Mouse (Mus musculus) frontal cortex, postnatal 25 days (tissue): ENCODE results near the gene Galnt15.

Experiments used
- DNase-seq, 2 experiments: peaks; one replicate each; pipeline ENCODE4 v3.0.0; 2022; ENCODE audit warnings: low spot score in 2 of 2

Galnt15 gene

GRCm38 (mm10) chr14:32028681-32029091 lies at the start of gene Galnt15:
Gene Galnt15, plus strand, starts transcription at chr14:32028989.
- DNase-seq = no peak

GRCm38 (mm10) chr14:31994021-31994420 lies 34.8 kb upstream of the Galnt15 start:
- no peak for DNase-seq

GRCm38 (mm10) chr14:32000941-32001340 lies 27.8 kb upstream of the Galnt15 start:
- DNase-seq = no peak

DNA sequence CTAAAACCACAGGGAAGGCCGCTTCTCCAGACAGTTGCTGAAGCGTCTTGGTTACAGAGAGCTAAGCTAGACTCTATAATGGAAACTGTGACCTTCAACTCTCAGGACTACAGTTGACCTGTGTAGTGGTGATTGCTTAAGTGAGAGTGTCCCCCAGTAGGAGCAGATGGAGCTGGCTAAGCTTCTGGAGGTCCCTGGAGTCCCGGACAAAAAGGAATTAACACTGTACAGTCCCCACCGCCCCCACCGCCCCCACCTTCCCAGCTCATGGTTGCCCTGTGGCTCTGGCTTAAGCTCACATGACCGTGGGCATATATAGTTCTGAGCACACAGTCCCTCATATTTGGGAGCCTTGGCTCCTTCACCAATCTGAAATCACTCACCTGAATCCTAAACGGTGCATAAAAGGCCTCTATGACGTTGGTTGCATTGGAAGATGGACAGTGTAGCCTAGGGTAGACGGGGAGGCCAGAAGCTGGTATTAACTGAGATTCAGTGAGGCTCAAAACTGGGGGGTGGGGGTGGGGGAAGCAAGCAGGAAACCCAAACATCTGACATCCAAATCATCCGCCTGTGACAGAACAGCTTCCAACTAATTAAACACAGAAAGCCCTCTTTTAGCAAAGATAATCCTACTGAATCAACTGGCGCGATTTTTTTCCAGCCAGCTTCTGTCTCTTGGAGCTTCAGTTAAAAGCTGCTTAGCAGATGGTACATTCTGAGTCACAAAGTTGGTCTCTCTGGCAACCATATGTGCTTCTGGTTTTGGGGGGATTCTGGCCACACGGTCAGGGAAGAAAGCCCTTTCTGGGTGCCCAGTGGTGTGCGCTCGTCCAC lies 26.1 kb upstream of the Galnt15 start:
- DNase-seq = peak in 1 of 2 experiments; percentile 17

GRCm38 (mm10) chr14:32003904-32004596 lies 24.7 kb upstream of the Galnt15 start:
- DNase-seq = peak in 1 of 2 experiments; percentile 11

DNA sequence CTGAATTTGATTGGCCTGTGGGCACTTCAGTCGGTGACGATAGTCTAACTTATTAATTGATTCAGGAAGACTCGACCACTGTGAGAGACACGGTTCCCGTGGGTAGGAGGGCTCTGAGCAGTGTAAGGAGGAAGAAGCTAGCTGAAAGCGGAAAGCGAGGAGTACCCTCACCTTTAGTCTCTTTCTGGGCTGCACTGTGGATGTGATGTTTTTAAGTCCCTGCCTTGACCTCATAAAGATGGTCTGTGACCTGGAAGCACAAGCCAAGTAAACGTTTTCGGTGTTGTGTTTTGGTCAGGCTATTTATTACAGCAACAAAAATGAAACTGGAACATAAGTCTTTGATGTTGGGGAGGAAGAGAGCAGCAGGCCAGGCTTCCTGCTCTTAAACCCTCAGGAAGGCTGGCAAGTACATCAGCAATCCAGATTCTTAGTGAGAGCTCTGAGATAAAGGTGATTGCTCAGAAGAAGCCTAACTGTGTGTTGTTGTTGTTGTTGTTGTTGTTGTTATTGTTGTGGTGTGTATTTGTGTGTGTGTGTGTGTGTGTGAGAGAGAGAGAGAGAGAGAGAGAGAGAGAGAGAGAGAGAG lies 23.0 kb upstream of the Galnt15 start:
- no peak for DNase-seq

DNA sequence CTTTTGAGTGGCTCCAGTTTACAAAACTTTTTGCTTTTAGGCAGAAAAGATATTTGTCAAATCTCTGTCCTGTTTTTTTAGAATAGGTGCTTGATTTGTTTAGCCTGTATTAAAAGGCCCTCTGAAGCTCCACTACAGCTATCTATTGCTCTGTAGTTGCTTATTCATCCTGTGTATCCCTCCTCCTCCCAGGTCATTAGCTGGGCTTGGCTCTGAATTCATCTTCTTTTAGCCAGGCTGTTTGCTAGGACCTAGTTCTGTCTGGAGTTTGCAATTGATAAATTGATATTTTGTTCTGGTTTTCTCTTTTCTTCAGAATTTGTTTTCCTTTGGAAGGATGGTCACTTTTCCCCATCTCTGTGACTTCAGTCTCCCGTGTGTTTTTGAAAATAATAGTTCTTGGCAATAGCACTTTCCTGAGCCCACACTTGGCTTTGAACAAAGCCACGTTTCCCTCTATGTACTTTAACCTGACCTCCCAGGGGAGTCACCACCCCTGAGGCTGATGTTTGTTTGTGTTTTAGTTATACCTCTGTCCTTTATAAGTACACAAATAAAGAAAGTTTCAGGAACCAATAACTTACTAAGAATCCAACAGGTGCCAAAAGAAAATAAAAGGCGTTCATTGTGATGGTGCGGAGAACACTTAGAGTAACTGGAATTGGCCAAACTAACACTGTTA lies 21.0 kb upstream of the Galnt15 start:
- DNase-seq = no peak

DNA sequence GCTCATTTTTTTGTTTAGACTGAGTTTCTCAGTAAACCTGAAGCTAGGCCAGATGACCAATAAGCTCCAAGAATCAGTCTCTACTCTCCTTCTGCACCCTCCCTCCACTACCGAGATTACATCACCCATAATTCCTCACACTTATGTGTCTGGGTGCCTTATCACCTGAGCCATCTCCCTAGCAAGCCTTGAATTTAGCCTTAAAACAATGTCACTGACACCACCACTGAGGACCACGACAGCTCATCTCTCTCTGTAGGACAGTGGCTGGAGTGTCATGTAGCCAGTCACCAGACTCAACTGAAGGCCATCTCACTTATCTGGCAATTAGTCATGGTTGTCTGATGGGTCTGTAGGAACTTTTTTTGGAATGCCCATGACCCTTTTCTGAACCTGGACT lies 19.1 kb upstream of the Galnt15 start:
- no peak for DNase-seq

DNA sequence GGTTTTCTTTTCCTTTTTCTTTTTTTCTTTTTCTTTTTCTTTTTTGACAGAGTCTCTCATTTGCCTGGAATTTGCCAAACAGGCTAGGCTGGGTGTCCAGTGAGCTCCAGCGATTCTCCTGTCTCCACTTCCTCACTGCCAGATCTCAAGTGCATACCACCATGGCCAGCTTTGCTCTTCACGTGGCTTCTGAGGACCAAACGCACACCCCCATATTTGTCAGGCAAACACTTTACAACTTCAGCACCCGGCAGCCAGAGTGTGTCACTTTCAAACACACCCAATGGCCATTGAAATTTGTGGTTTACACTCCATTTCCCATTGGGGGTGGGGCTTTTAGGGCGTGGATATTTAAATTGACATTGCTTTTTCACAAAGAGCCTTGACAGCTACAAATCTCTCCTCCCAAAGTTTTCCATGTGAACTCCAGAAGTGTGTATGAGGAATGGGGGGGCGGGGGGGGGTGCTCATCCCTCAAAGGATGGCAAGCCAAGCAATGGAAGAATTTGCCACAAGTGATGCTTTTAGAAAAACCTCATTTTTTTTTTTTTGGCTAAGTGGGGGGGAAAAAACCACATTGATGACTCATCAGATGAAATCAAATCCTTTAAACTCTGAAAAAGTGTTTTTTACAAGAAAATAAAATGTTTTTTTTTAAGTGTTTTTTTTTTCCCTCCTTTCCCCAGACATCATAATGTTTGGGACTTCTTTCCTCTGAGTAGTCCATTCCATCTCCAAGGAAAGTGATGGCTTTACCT lies 17.1 kb upstream of the Galnt15 start:
- no peak for DNase-seq

- DNase-seq = no peak
Measured at GRCm38 (mm10) chr14:32015131-32015770, 13.5 kb upstream of the Galnt15 start.

DNA sequence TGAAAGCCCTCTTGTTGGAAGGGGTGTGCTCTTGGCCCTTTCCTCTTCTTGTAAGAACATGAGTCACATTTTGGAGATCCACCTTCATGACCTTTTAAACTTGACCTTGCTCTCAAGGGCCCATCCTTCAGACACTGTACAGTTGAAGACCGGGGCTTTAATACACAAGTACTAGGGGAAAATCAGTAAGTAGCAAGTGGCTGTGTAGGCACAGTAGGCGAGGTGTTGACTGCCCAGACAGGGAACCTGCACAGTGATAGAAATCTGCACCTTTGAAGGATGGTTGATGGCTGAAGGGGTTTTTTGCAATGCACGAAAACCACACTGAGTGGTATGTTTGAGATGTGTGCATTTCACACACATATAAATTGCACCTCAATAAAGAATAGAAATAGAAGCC lies 12.3 kb upstream of the Galnt15 start:
- DNase-seq = no peak

GRCm38 (mm10) chr14:32016921-32017320 lies 11.9 kb upstream of the Galnt15 start:
- peak; percentile 50 to 54 for DNase-seq

GRCm38 (mm10) chr14:32017448-32017847 lies 11.3 kb upstream of the Galnt15 start:
- no peak for DNase-seq

DNA sequence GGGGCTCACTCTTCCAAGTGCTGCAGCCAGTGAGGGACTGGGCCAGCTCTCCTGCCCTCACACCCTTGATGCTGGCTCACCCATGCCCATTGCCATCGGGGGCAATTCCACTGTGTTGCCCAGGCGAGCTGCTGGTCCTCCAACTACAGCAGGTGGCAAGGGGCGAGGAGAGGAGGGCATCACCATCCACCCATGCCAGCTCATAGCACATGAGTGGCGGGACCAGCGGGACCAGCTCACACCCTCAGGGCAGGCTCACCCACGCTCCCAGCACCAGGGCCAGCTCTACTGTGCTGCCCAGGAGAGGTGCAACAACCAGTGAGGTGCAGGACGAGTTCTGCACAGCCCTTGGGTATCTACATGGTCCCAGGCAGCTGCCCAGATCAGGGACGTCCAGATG lies 9.7 kb upstream of the Galnt15 start:
- no peak for DNase-seq

DNA sequence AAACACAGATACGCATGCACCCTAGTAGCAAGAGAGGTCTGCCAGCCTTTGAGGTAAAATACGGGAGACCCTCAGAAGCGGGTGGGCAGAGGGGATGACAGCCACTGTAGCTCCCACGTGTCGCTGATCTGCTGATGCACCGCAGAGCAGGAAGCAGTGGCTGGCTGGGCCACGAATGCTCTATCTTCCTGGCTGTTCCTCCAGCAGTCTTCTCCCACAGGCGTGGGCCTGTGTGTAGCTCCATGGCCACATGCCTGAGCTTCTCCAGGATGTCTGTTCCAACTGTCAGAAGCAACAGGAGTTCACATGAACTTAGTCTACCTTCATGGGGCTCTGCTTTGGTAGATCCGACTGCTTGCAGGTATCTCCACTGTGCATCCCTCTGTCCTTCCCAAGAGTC lies 6.8 kb upstream of the Galnt15 start:
- no peak for DNase-seq

DNA sequence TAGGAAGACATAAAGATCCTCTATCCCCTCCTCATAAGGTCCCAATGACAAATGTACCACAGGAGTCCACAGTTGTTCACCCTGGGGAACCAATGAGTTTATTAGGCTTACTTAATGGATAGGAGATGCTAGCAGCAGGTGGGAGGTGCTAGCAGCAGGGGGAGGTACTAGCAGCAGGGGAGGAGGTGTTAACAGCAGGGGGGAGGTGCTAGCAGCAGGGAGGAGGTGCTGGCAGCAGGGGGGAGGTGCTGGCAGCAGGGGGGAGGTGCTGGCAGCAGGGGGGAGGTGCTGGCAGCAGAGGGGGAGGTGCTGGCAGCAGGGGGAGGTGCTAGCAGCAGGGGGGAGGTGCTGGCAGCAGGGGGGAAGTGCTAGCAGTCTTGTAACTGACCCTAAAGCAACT lies 6.3 kb upstream of the Galnt15 start:
- DNase-seq = no peak

DNA sequence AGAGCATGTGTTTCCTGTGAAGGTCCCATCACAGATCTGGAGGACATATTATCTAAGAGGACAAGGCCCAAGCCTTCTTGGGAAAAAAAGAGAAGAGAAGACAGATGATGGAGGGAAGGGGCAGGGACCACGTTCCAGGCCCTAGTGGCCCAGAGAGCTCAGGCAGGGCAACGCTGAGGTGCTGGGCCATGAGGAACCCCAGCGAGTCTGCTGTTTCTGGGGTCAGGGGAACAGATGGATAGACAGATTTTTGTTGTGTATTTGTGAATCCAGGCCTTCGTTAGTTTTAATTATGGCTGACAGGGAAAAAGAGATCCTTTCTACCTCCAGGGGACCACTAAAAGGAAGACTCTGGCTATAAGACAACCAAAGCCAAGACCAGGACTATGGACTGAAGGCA lies 4.9 kb upstream of the Galnt15 start:
- DNase-seq = no peak

GRCm38 (mm10) chr14:32027218-32027617 lies 1.6 kb upstream of the Galnt15 start:
- DNase-seq = no peak

GRCm38 (mm10) chr14:32029411-32029992 lies 713 bp downstream of the Galnt15 start:
- DNase-seq = no peak

GRCm38 (mm10) chr14:32030073-32030472 lies 1.3 kb downstream of the Galnt15 start:
- DNase-seq = no peak

DNA sequence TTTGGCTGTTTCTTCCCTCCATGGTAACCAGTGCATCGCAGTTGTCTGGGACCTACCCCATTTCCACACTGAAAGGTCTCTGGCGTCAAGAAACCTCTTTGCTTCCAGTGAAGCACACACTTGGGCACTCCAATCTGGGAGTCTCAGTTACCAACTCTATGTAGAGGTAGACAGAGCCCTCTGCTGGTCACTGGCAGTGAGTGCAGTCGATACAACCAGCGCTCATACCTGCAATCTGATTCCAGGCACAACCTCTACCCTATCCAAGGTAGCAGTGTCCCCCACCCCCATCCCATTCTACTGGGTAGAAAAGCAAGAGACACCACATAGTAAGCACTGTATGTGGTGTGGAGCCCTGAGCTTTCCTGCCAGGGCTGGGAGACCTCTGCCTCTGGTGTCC lies 3.7 kb downstream of the Galnt15 start:
- DNase-seq = peak; percentile 59 to 62
